In the genomic region with DNA sequence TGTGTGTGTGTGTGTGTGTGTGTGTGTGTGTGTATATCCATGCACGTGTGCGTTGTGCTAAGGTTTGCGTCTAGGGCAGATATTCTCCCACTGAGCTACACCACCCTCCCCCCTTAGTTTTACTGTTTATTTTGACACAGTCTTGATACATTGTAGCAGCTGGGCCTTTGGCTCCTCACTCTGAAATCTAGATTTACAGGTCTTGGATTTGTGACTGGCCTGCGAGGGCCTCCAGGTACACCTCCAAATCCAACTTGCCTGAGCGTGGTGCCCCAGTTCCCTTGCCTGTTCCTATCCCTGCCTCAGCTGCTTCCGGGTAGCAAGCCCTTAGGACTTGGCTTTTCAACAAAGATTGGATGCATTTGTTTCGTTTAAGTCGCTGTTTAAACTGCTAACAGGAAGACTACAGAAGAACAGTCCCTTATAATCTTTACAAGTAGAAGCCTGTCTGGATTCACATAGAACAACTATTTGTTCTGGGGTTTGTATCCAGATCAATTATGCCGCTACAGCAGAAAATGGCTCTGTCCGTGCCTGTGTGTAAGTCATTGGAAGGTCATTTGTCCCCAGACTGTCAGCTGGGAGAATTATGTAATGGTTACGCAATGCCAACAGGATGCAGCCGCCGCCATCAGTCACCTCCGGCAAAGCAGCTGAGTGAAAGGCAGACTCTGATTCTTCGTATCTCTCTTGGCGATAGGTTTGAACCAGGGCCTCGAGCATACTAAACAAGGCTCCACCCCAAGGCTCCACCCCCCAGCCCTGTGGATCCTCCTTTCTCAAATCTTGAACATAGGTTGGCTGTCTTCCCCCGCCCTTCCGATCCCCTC, we compare ENCODE assay signal across 8 mouse cellular contexts. TPM values are rescaled to one million over a fixed set of nuclear protein-coding genes. Genes with fewer than 3 reads are reported as not detected.
DNase-seq lines count a peak whose midpoint lies in the region; ATAC-seq lines count a peak whose summit lies in the region.

No protein-coding gene starts in this region.

- H3K9me3 ChIP-seq in embryonic facial prominence, embryonic 11.5 days (replicated peaks; ENCODE audit: control insufficient read depth, low read length), result no peaks in the 10 kb centered on the region
- H3K9me3 ChIP-seq in liver, embryonic 12.5 days (replicated peaks), result no peaks in the 10 kb centered on the region

- H3K4me3 ChIP-seq in embryonic facial prominence, embryonic 11.5 days (ENCODE audit: low read depth, low read length), result no peak overlapping the region
- no peak overlapping the region for H3K4me3 ChIP-seq in liver, embryonic 12.5 days

- H3K9ac ChIP-seq in embryonic facial prominence, embryonic 11.5 days (replicated peaks; ENCODE audit: low read length), result no peak overlapping the region
- H3K9ac ChIP-seq in liver, embryonic 12.5 days, result no peak overlapping the region

- no peak for ATAC-seq in embryonic facial prominence, embryonic 11.5 days (replicated peaks; ENCODE audit: insufficient number of reproducible peaks, low FRiP score, low TSS enrichment, low read depth)
- ATAC-seq in liver, embryonic 12.5 days, result no peak

- 86% methylated on average over 19 of the region's 19 CpGs for WGBS in embryonic facial prominence, embryonic 11.5 days
- 62% methylated on average over 19 of the region's 19 CpGs for WGBS in liver, embryonic 12.5 days (ENCODE audit: insufficient replicate concordance)

- H3K27me3 ChIP-seq in embryonic facial prominence, embryonic 11.5 days (ENCODE audit: control insufficient read depth, insufficient read depth, low read length), result no peaks in the 10 kb centered on the region
- no peaks in the 10 kb centered on the region for H3K27me3 ChIP-seq in liver, embryonic 12.5 days (replicated peaks)

- DNase-seq in ES-CJ7 (ENCODE audit: low read depth, low spot score), result peak; percentile 89
- DNase-seq in embryonic facial prominence, embryonic 11.5 days (ENCODE audit: low spot score), result no peak
- peak; percentile 64 to 79 for DNase-seq in heart, postnatal 36 days
- peak; percentile 73 for DNase-seq in yolk sac, embryonic 10.5 days (ENCODE audit: low spot score)
- DNase-seq in cerebellum, postnatal 14 days, result no peak
- no peak for DNase-seq in cerebellum, adult 11-12 months
- DNase-seq in spleen, postnatal 14 days (ENCODE audit: low spot score in 2 of 2), result no peak

- intact Hi-C loops in heart, postnatal 36 days (cut with DNase I), result loop anchor here (2.0 kb wide), 1 partner anchor 14 kb away; no protein-coding TSS in a partner anchor

- H3K27ac ChIP-seq in embryonic facial prominence, embryonic 11.5 days (replicated peaks; ENCODE audit: low read depth, low read length), result 0 out of 2 replicates have a peak overlapping the region, but pooled peaks have one; percentile 6
- peak overlapping the region; percentile 16; the same call in 1 of the 2 replicates for H3K27ac ChIP-seq in liver, embryonic 12.5 days

- peaks cover 5% of the 10 kb centered on the region for H3K36me3 ChIP-seq in embryonic facial prominence, embryonic 11.5 days (replicated peaks; ENCODE audit: control insufficient read depth, insufficient read depth, low read depth, low read length)
- peaks cover 29% of the 10 kb centered on the region for H3K36me3 ChIP-seq in liver, embryonic 12.5 days

- no peak overlapping the region for H3K4me2 ChIP-seq in embryonic facial prominence, embryonic 11.5 days (ENCODE audit: low read depth, low read length)
- H3K4me2 ChIP-seq in liver, embryonic 12.5 days, result no peak overlapping the region

- H3K4me1 ChIP-seq in embryonic facial prominence, embryonic 11.5 days (ENCODE audit: control insufficient read depth, insufficient read depth, low read length), result no peaks in the 10 kb centered on the region; the same call in 1 of the 2 replicates
- peaks cover 70% of the 10 kb centered on the region for H3K4me1 ChIP-seq in liver, embryonic 12.5 days

RNA-seq across cellular contexts. Expression of a gene that starts 31.7 kb away (rescaled TPM):
- 25.4 and 28.3 TPM in 2 replicates for polyA plus RNA-seq in embryonic facial prominence, embryonic 11.5 days (2014; fragmentation: Nextera tagmentation; extraction: Ambion mirVana)
- total RNA-seq in heart, postnatal 36 days (2021), result 10 to 100 TPM; 67.9 to 75.2 TPM
- 26.9 and 27.5 TPM in 2 replicates for polyA plus RNA-seq in liver, embryonic 12.5 days (2016; fragmentation: Nextera tagmentation; extraction: Ambion mirVana)

Comparison
In these comparisons a context has a peak if more than half of its experiments do, and no peak if none do; other contexts are left out.
1. DNase-seq: peak in ES-CJ7 (single experiment), heart, postnatal 36 days (2 of 2) and yolk sac, embryonic 10.5 days (single experiment); none in embryonic facial prominence, embryonic 11.5 days (single experiment), cerebellum, postnatal 14 days (0 of 2), cerebellum, adult 11-12 months (single experiment) and spleen, postnatal 14 days (0 of 2).